Mouse (Mus musculus): ENCODE data around the gene Me3.

The Me3 gene

GRCm38 (mm10) chr7:89828436-89829065 is 196.4 kb downstream of the Me3 start:
- in situ Hi-C loops (cut with MboI; ENCODE audit: low sequenced_read_pairs), result no loop called here

GRCm38 (mm10) chr7:89829201-89829600 is 197.0 kb downstream of the Me3 start:
- in situ Hi-C loops (cut with MboI; ENCODE audit: low sequenced_read_pairs), result no loop called here

DNA sequence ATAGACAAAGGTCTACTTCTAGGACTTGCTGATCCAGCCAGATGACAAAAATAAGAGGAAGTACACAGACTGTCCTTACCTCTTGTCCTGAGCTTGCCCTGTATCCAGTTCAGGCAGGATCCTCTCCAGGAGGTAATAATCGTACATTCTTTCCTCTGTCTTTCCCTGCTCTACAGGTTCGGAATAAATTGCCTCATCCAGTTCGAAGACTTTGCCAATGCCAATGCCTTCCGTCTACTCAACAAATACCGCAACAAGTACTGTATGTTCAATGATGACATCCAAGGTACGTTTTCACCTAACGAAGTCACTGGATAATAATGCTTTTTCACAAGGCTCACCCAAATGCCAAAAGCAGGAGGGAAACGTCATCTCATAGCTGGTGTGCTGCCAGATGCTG is 201.3 kb downstream of the Me3 start:
- in situ Hi-C loops (cut with MboI; ENCODE audit: low sequenced_read_pairs), result no loop called here

DNA sequence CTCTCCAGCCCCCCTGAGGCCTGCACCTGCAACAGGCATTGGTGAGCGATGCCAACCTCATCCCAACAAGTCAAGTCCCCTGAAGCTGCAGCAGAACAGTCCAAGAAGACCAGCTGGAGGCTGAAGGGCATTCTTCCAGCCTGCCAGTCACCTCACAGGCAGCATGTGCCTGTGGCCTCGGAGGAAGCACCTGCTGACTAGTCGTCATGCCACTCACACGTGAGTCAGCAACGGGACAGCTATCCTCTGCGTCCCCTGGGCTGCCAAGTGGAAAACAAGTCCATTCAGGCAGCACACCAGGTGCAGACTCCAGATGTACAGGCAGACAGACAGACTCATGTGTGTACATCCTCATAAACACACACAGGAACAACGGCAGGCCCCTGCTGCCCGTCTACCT is 203.4 kb downstream of the Me3 start:
- in situ Hi-C loops (cut with MboI; ENCODE audit: low sequenced_read_pairs), result no loop called here

- in situ Hi-C loops (cut with MboI; ENCODE audit: low sequenced_read_pairs), result no loop called here
Observed at GRCm38 (mm10) chr7:89836676-89837075, 204.5 kb downstream of the Me3 start.

- in situ Hi-C loops (cut with MboI; ENCODE audit: low sequenced_read_pairs), result no loop called here
Observed at GRCm38 (mm10) chr7:89837841-89838240, 205.6 kb downstream of the Me3 start.

- in situ Hi-C loops (cut with MboI; ENCODE audit: low sequenced_read_pairs), result loop anchor here (10.0 kb wide), 1 partner anchor 345 kb away; no protein-coding TSS in a partner anchor
Observed at GRCm38 (mm10) chr7:89839721-89840120, 207.5 kb downstream of the Me3 start.

DNA sequence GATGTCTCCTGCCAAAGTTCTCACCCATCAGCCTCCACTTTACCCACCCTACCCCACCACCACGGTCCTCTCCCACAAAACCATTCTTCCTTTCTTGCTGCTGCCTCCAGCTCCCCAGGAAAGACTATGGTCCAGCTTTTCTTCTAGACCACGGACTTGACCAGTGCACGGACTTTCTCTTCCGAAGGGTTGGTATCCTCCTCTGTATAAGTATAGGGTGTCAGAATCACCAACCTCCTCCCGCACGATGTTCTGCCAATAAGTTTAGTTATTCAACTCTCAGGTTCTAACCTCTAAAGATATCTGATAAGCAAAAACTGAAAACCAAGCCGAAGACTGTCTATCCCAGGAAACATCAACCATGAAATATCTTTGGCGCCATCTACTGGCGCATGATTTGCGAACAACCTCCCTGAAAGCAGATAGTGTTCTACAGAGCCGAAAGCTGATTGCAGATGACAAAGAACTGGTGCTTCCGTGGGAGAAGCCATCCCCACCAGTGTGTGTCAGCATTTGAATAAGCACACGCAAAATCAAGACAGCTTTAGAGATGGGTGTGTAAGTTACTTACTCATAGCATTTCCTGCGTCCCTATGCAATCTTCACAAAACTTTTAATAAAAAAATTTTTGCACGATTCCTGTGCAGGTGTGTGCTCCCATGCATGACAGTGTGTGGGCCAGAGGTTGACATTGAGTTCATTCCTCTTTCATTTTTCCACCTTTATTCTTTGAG is 209.6 kb downstream of the Me3 start:
- in situ Hi-C loops (cut with MboI; ENCODE audit: low sequenced_read_pairs), result loop anchor here (10.0 kb wide), 1 partner anchor 347 kb away; no protein-coding TSS in a partner anchor

- in situ Hi-C loops (cut with MboI; ENCODE audit: low sequenced_read_pairs), result loop anchor here (10.0 kb wide), 1 partner anchor 348 kb away; no protein-coding TSS in a partner anchor
Observed at GRCm38 (mm10) chr7:89842404-89842715, 210.2 kb downstream of the Me3 start.

GRCm38 (mm10) chr7:89843121-89843520 is 210.9 kb downstream of the Me3 start:
- in situ Hi-C loops (cut with MboI; ENCODE audit: low sequenced_read_pairs), result loop anchor here (10.0 kb wide), 1 partner anchor 348 kb away; no protein-coding TSS in a partner anchor

- in situ Hi-C loops (cut with MboI; ENCODE audit: low sequenced_read_pairs), result loop anchor here (10.0 kb wide), 1 partner anchor 349 kb away; no protein-coding TSS in a partner anchor
Observed at GRCm38 (mm10) chr7:89843533-89843932, 211.3 kb downstream of the Me3 start.

- in situ Hi-C loops (cut with MboI; ENCODE audit: low sequenced_read_pairs), result loop anchor here (10.0 kb wide), 1 partner anchor 351 kb away; no protein-coding TSS in a partner anchor
Observed at GRCm38 (mm10) chr7:89845669-89846068, 213.5 kb downstream of the Me3 start.

DNA sequence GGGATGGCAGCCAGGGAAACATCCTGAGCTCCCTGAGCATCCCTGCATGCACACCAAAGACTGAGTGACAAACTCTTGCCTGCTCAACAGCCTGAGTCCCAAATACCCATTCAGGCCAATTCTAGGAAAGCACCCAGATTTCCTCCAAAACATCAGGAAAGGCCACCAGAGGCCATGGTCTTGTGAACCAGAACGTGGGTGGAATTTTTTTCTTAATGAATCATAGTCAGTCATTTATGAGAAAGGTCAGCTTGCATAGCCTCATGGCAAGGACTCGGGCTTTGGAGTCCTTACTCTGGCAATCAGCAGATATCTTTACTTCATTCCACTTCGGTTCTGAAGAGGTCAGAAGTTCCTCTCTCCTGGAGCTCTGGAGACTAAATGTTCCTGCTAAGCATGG is 218.3 kb downstream of the Me3 start:
- in situ Hi-C loops (cut with MboI; ENCODE audit: low sequenced_read_pairs), result no loop called here

GRCm38 (mm10) chr7:89852158-89853095 is 220.2 kb downstream of the Me3 start:
- in situ Hi-C loops (cut with MboI; ENCODE audit: low sequenced_read_pairs), result no loop called here

DNA sequence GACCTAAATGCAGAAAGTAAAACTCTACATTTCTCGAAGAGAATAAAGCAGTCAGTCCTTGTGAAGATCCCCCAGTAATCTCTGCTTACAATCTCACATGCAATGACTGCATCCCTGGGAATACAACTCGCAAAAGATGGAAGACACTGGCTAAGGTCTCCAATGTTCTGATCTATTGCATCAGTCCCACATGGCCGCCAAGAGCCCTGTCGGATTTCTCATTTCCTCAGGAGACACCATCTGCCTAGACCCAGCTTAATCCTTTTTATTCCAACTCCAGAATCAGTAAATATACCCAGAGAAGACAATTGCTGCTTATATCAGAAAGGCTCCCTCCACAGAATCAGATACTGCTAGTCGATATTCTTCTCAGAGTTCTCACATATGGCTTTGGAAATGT is 220.9 kb downstream of the Me3 start:
- in situ Hi-C loops (cut with MboI; ENCODE audit: low sequenced_read_pairs), result no loop called here

DNA sequence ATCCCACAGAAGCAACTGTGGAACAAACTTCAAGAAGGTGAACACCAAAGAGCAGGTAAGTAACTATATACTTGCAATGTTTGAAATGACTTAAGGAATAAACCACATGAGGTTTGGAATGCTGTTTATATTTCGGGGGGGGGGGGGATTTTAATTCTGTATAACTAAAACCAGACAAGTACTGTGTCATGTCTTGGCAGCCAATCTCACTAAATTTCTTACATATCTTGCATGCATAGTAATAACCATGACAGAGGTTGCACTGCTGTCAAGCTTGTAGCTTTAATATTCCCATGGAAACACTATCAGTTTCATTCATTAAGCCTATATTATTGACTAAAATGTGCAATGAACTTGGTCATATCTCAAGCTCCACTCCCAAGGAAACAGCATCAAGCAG is 223.0 kb downstream of the Me3 start:
- in situ Hi-C loops (cut with MboI; ENCODE audit: low sequenced_read_pairs), result no loop called here

DNA sequence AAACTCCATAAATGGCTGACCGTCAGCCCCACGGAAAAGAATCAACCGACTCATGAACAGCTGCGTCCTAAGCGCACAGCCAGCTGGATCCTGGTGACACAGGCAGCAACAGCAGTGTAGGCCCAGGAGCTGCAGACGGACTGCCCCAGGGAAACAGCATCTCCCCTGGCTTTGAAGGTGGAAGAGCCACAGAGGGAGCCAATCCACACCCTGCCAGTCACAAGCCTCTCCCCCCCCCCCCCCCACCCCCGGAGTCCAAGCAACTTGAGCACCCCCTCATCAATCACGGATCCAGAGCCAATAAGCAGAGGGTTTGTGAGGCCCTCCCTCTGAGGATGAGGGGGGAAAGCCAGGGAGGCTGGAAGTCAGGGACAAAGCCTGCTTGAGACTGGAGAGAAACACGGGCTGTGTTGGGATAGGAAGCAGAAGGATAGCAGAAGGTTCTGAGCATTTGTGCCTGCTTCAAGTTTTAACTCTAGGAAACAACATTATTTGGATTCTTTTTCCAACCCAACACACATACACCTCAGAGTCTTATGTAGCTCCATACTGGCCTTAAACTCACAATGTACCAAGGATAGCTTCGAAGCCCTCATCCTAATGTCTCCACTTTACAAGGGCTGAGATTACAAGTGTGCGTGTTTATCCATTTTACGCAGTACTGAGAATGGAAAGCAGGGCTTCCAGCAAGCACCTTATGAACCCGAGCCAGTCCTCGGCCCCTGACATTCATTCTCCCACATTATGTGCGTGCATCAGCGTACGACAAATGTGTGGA is 224.4 kb downstream of the Me3 start:
- in situ Hi-C loops (cut with MboI; ENCODE audit: low sequenced_read_pairs), result no loop called here

DNA sequence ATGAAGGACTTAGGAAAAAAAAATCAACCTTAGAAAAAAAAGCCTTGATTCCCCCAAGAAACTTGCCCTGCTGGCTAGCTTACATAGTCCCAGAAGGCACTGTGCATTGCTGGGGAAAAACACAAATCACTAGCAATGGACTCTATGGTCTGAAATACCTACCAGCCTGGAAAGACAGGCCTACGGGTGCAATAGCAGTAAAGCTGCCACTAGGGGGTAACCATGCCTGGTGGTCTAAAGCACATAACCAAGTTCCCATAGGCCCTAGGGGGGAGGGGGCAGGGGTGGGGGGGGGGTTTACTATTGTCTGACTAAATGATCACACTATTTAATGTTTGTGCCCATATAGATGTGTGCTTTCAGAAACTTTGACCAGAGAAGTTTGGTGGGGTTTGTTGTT is 232.6 kb downstream of the Me3 start:
- in situ Hi-C loops (cut with MboI; ENCODE audit: low sequenced_read_pairs), result no loop called here

DNA sequence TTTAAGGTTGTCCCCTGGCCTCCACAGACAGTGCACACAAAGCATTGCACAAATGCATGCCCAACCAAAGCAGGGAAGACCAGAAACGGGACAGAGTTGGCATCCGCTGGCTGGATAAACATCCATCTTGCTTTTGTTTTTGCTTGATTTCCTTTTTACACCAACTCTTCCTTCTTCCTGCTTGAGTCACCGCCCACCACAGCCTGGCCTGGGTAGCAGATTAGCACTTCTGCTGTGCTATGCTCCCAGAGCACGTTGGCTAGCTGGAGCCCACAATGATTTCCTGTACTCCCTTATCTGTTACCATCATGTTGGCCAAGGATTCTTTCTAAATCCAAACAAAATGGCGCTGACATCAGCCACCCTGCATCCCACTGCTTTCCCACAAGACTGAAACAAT is 235.0 kb downstream of the Me3 start:
- in situ Hi-C loops (cut with MboI; ENCODE audit: low sequenced_read_pairs), result no loop called here

GRCm38 (mm10) chr7:89879686-89880085 is 247.5 kb downstream of the Me3 start:
- in situ Hi-C loops (cut with MboI; ENCODE audit: low sequenced_read_pairs), result no loop called here

DNA sequence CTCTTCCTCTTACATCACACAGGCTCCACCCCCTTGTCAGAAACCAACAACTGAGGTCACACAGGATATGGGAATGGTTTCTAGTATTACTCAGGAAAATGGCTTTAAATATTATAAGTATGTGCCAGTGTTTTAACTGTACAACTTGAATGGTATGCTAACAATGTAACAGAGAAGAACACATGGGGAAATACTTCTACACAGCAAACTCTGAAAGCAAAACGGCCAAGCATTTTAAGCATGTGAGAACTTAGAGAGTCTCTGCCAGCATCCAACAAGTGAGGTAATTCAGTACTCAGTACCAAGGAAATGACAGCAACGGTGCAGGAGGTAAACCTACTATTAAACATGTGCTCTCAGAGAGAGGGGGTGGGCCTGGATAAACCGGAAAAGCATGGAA is 252.4 kb downstream of the Me3 start:
- in situ Hi-C loops (cut with MboI; ENCODE audit: low sequenced_read_pairs), result no loop called here

Measured in CH12F3 (cell line).